Mouse (Mus musculus) ES-CJ7 (cell line): Measurements from ENCODE around the gene Rcn1.
A peak's percentile ranks its signal among the peaks of the same experiment; 100 is the strongest.

Experiments
- DNase-seq: peaks from one replicate; pipeline ENCODE4 v3.0.0; 2011; ENCODE audit warnings: low read depth, low spot score

The Rcn1 gene

DNA sequence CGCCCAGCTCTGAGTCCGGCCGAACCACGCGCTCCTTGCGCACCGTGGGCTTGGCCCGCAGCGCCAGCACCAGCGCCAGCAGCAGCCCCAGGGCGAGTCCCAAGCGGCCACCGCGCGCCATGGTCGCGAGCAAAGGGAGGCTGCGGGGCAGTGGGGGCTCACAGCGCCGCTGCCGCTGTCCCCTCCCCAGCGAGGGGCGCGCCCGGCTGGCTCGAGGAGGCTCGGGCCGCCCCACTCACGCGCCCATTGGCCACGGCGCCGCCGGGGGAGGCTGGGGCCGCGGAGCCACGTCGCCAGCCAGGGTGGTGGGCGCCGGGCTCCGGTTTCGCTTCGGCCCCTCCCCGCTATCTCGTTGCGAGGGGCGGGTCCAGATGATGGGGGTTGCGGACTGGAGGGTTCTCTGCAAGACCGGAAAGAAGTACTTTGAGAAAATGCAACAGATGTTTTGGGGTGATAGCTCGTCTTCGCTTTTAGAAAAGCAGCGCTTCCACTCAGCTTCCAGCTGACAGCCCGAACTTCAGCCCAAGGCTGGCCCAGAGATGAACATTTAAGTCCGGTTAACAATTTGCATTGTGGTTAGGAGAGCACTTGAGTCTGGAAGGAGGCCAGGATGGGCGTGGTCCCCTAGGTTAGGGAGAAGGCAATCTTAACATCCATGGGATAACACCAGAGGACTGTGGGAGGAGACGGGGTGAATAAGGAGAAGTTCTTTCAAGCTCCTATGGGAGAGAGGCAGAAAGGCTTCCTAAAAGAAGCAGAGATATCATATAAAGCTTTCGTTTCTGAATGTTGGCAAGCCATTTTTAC lies at the start of gene Rcn1:
TSS of gene Rcn1 (minus strand) at position 235 of the 807 bp plus-strand sequence.
- peak; percentile 88 for DNase-seq

GRCm38 (mm10) chr2:105444072-105444471 lies 45.0 kb upstream of the Rcn1 start:
- peak; percentile 64 for DNase-seq

- DNase-seq = no peak
Observed at GRCm38 (mm10) chr2:105439022-105439421, 39.9 kb upstream of the Rcn1 start.

DNA sequence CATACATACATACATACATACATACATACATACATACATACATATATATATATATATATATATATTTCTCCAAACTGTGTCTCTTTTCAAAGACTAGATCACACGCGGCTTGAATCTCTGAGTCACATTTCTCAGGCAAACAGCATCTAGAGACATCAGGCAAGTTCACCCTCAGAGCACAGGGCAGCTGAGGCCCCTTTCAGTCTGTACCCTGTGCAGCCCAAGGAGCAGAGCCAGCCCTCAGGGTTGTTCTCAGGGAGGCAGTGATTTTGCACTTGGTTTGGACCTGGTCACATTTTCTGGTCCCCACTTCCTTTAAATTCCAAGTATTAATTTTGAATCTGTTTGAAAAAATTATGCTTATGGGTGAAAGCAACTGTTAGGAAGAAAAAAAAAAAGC lies 39.4 kb upstream of the Rcn1 start:
- DNase-seq = no peak

DNA sequence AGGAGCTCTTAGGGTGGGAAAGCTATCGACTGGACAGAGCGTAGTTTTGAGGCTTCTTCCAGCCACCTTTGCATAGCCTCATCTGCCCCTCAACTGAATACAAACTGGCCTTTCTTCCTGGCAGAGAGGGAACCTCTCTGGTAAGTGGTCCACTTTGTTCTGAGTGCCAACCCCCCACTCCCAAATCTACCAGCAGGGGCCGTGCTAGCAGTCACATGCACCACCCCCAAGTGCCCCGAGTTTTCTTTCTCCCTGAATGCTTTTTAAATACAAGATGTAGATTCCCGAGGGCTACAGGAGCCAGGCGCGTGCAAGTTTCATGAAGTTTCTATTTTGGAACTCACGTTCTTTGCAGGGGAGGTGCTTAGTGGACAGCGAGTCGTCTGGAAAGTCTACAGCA lies 33.8 kb upstream of the Rcn1 start:
- DNase-seq = no peak

DNA sequence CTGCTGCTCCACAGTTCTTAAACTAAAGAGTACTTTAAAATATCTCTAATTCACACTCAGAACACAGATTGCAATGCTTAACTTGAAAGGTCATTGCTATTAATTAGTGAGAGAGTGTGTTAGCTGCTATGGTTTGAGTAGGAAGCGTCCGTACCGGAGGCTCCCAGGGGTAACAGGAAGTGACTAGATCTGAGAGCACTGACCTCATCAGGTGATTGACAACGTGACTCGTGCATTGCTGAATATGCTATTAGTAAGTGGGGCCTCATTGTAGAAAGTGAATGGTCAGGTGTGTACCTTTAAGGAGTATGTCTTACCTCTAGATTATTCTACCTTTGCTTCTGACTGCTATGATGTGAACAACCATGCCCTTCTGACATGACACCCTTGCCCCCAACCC lies 31.3 kb upstream of the Rcn1 start:
- no peak for DNase-seq

- DNase-seq = no peak
Observed at GRCm38 (mm10) chr2:105429899-105430298, 30.8 kb upstream of the Rcn1 start.

DNA sequence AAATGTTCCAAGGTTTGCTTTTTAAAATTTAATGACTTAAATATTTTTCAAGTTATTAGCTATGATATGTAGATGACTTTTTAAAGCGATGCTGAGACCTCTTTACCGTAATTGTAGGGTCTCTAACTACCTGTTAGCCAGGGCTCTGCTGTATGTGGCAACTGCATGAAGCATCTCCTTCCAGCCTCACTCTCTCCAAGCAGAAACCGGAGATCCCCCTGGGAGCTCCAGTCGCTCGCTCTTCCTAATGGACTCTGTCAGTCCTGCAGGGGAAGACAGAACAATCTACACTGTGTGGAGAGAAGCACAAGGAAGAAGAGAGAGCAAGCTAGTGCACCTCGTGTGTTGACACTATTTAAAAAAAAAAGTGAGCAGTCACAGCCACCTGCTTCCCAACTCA lies 29.3 kb upstream of the Rcn1 start:
- DNase-seq = no peak

GRCm38 (mm10) chr2:105428029-105428428 lies 28.9 kb upstream of the Rcn1 start:
- peak; percentile 74 for DNase-seq

DNA sequence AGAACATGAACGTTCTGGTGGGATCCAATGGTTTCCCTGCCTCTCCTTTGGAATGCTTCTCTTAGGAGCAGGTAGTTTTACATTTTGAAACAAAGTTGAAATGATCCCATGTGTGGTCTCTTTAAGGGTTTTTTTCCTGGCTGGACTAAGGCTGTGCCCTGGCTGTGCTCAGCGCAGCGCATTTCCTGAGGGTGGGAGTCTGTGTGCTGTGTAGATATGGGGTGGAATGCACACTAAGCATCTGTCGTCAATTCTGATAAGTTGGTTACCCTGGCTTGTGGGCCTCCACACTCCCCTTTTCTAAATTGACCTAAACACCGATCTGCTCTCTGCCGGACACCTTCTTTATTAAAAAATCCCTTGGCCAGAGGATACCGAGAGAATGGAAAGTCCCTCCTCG lies 28.3 kb upstream of the Rcn1 start:
- DNase-seq = no peak

GRCm38 (mm10) chr2:105418629-105419227 lies 19.6 kb upstream of the Rcn1 start:
- no peak for DNase-seq

- DNase-seq = no peak
Observed at GRCm38 (mm10) chr2:105417663-105418062, 18.5 kb upstream of the Rcn1 start.

DNA sequence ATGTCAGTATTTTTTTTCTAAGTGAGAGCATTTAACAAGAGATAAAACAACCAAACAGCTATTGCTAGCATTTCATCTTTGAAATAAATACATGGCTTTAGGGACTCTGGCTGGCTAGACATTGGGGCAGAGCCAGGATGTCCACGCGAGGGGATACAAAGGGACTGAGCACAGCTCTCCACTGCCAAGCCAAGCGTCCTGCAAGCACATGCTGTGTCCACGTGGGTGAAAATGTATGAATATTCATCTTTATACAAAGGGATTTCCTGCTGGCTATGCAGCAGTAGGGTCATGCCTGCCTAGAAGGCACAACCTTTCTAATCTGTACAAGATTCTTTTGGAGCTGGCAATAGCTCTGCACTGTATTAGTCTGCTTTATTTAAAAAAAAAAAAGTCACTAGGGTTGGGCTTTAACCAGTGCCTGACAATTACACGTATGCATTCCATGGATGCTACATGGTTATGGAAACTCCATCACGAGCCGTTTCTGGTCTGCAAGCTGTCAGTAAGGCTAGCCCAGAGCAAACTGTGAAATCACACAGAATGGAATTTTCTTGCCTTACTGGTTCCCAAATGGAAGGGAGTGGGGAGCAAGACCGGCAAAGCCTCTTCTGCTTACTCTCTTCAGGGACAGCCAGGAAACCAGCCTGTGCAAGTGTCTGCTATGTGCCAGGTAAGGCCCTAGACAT lies 17.7 kb upstream of the Rcn1 start:
- no peak for DNase-seq

- DNase-seq = no peak
Observed at GRCm38 (mm10) chr2:105416046-105416659, 17.0 kb upstream of the Rcn1 start.

DNA sequence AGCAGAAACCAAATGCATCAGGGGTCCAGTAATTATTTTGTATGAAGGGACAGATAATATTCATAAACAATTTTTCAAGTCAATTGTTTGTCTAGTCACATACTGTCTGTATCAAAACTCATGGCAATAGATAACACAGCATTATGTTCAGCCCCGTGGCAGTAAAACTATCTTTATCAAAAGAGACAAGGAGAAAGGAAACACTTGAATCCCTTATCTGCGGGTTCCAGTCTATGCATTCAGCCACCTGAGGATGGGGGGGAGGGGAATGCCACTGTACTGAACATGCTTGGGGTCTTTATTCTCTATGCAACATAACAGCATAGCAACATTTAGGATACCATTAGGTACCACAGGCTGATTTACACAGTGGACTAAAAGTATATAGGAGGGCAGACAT lies 15.2 kb upstream of the Rcn1 start:
- no peak for DNase-seq

DNA sequence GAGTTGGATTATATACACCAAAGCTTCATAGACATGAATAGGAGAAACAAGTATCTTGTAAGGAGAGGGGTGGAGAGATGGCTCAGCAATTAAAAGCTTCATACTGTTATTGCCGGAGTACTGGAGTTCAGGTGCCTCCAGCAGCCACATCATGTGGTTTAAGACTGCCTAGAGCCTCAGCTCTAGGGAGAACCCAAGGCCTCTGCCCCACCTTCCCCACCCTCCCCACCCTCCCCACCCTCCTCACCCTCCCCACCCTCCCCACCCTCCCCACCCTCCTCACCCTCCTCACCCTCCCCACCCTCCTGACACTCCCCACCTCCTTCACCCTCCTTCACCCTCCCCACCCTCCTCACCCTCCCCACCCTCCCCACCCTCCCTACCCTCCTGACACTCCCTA lies 10.1 kb upstream of the Rcn1 start:
- DNase-seq = no peak

GRCm38 (mm10) chr2:105408511-105408910 lies 9.4 kb upstream of the Rcn1 start:
- peak; percentile 65 for DNase-seq

GRCm38 (mm10) chr2:105402180-105402579 lies 3.1 kb upstream of the Rcn1 start:
- DNase-seq = no peak

- peak; percentile 64 for DNase-seq
Observed at GRCm38 (mm10) chr2:105400558-105400957, 1.4 kb upstream of the Rcn1 start.

- peak; percentile 41 for DNase-seq
Observed at GRCm38 (mm10) chr2:105398636-105399084, 459 bp downstream of the Rcn1 start.

- DNase-seq = peak; percentile 70
Observed at GRCm38 (mm10) chr2:105397446-105398211, 1.5 kb downstream of the Rcn1 start.
